Mouse (Mus musculus) frontal cortex, adult (tissue): ENCODE data around the gene Cdh15.

Source experiments
- ATAC-seq: cut with Nextera tagmentation; 2 replicates; pipeline ENCODE4 v1.9.2; 2017; ENCODE audit warnings: mild to moderate bottlenecking, moderate library complexity, mixed read lengths; ENCODE audit not compliant: low TSS enrichment

Cdh15 gene

DNA sequence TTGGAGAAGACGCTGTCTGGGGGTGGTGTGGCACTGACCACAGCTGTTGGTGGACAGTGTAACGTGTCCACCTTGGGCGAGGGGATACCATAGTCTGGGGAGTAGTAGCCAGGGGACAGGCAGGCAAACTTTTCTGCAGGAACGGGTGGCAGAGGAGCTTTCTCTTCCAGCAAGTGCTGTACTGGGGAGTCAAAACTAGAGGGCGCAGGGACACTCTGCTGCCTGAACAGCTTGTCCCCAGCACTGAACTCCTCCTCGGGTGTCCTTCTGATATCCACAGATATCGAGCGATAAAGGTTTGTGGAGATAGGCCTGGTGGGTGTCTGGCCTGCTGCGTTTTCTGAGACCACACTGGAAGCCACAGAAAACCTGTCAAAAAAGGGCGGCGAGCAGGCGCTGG is 43.7 kb downstream of the Cdh15 start:
- ATAC-seq = no peak

DNA sequence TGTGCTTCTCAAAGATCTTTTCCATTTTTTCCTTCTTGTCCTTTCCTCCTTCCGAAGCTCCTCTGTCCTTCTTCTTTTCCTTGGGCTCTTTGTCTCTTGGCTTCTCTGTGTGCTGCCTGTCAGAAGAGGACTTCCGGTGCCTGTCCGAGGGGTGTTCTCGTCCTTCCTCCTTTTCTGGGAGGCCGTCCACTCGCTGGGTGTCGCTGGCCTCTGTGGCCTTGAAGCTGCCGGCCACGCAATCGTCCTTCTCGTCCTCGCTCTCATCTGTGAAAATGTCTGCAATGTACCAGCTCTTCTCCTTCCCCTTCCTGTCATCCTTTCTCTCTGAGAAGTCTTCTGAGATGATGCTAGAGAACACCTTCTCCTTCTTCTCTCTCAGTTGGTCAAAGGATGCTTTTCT is 45.7 kb downstream of the Cdh15 start:
- ATAC-seq = no peak

DNA sequence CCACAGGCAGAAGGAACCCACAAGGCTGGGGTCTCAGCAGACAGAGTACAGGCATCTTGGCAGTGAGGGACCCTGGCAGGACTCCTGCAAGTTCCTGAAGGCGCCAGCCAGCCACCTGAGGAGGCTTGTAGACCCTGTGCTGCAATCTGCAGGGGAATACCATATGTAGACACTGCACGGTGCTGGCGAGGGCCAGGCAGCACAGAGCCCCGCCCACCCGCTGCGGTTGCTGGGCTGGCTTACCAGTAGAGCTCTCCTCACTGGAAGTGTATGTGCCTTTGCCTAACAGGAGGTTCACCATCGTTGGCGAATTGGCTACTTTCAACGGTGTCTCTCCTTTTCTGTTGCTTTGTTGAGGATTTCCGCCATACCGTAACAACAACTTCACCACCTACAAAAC is 48.6 kb downstream of the Cdh15 start:
- no peak for ATAC-seq

DNA sequence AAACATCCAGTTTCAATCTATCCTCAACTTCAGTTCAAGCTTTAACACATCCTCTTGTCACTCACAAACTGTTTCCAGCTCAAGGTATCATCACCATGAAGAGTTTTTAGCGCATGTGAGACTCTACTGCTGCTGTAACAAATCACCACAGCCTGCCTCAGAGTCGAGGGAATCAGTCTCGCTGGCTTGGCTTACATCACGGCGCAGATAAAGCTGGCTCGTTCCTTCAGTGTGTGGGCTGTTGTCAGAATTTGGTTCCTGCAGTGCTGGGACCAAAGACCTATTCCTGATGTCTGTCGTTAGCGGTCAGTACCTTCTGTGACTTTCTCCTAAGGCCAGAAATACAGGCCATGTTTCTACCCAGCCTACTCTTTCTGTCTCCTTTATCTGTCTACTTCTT is 49.4 kb downstream of the Cdh15 start:
- peak; percentile 56; the same call in 1 of the 2 replicates for ATAC-seq

DNA sequence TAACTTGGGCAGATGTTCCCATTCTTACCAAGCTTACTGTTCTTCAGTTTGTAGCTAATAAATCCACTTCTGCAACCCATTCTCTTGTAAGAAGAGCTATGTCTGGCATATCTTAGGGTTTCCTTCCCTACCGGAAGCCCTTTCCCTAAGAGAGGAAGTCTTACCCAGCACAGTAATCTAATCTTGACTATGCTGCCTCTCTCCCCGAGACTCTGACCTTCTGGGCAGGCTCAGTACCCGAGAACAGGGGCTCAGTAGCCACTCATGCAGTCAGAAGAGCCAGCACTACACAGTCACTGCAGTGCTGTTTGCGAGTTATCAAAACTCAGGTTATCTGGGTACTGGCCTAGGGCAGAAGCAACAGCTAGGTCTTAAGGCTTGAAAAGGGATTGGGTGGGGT is 50.3 kb downstream of the Cdh15 start:
- no peak for ATAC-seq

DNA sequence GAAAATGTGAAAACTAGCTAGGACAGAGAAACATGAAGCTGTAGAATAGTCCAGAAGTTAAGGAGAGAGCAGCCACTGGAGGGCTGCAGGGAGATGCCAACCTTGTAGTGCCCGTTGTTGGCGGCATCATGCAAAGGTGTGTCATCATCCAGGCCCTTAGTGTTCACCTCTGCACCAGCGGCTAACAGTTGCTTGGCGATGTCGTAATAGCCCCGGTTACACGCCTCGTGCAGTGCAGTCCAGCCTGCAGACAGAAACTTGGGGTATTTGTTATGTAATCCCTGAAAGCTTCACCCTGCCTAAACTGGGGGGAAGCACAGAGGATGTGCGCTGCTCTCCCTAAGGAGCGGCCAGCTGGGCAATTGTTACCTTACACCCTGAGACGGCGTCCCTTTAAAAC is 50.7 kb downstream of the Cdh15 start:
- no peak for ATAC-seq

DNA sequence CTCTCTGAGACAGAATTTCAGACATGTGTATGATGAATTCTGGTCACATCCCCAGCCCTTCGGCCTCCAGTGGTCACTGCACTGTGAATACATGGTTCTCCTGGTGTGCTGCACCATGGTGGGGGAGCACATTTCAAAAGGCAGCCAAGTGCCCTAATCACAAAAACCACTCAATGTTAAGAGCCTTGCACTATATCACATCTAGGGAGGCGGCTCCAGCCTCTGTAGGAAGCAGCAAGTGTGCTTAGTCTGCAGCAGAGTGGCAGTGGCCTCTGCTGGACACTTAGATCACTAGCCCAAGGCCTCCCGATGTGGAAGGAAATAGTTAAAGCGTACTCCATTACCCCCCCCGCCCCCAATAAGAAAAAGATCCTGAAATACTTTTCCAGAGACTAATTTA is 51.3 kb downstream of the Cdh15 start:
- ATAC-seq = no peak

DNA sequence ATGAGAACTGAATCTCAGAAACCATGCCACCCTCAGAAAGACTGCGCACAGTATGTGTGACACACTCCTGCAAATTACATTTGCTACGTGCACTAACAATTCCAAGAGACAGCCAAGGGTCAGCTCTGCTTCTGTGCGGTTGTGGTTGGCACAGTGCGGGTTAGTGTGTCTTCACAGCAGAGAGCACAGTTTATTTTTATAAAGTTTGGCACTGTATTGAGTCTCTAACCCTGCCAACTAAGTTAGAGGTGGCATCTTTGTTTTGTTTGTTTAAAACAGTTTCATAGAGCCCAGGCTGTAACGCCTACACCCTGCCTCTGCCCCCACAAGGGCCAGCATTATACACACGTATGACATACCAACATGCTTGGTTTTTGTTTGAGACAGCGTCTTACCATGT is 53.7 kb downstream of the Cdh15 start:
- ATAC-seq = no peak

DNA sequence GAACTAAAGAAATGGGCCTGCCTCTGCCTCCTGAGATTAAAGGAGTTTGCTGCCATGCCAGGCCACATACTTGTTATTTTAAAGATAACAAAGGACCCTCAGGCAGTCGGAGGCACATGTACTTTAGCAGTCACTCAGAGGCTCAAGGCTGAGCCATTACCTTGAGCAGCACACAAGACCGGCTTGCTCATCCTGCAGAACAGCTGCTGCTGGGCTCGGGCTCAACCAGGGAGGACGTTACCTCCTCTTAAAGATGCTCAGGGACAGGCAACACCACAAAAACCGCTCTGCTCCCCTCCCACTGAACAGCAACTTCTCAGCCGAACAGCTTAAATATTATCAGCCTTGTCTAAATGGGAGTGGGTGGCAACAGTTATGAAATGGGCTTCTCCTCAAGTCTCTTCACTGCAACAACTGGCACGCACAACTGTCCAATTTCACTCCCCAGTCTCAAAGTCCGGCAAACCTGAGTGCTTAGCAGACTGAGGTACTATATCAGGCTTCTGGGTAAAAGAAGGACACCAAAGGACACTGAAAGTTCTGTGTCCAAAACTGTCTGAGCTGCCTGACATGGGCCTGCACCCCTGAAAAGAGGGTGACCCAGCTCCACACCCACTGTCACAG is 54.2 kb downstream of the Cdh15 start:
- ATAC-seq = 0 out of 2 replicates have a peak, but pooled peaks have one; percentile 11

DNA sequence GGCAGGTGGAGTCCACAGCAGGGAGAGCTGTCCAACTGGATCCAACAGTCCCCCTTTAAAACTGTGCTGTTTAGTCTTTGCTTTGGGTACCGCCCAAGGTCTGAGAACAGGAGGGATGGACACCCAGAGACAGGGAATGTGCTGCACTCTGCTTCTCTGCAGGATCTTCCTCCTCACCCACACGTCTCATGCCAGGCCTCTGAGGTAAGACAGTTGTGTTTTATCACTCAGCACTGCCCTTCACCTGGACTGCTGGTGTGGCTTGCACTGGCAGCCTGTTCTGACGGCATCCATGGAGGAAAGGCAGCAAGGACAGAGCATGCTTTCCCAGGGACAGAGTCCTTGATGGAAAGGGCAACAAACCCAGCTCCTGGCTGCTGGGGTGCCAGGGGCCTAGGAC is 54.8 kb downstream of the Cdh15 start:
- ATAC-seq = no peak

DNA sequence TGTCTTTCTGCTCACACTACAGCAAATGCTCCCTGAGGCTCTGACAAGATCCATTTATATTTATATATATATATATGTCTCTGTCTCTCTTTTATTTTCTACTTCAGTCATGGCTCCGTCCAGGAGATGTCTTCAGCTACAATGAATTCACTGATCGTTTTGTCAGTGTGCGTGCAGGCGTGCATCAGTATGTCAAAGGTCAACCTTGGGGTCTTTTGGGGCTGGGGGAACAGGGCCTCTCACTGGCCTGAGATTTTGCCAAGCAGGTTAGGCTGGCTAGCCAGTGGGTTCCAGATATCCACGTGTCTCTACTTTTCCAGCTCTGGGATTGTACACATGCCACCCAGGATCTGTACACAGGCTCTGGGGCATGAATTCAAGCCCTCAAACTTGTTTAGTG is 55.2 kb downstream of the Cdh15 start:
- no peak for ATAC-seq

DNA sequence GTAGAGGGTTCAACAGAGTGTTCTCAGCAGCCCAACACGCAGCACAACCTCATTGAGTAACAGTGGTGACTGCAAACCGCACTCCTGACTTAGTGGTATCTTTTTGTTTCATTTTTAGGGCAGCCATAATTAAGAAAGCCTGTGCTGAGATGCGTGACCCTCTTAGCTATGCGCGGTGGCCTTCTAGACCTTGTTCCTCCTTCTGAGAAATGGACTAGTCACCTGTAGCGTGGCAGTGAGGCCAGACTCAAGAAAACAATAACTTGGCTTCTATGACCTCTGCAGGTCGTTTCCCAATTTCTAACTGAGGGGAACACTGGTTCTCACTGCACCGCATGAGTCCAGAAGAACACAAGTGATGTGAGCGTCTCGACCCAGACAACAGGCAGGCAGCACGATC is 56.7 kb downstream of the Cdh15 start:
- ATAC-seq = no peak

DNA sequence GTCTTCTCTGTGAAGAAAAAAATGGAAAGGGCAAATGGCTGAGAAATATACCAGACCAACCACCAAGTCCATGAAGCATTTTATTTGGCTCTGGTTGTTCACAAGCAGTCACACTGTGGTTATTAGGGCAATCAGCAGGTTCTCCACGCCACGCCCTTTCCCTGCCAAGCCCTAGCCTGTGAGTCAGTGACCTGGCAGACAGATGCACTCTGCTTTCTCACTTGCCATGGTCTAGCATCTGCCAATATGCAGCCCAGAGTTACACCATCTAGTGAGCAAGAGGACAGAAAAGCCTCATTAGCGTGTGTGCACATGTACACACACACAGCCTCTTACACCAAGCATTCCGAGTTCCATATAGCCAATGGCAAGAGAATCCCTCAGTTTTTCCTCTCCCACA is 57.6 kb downstream of the Cdh15 start:
- ATAC-seq = no peak

DNA sequence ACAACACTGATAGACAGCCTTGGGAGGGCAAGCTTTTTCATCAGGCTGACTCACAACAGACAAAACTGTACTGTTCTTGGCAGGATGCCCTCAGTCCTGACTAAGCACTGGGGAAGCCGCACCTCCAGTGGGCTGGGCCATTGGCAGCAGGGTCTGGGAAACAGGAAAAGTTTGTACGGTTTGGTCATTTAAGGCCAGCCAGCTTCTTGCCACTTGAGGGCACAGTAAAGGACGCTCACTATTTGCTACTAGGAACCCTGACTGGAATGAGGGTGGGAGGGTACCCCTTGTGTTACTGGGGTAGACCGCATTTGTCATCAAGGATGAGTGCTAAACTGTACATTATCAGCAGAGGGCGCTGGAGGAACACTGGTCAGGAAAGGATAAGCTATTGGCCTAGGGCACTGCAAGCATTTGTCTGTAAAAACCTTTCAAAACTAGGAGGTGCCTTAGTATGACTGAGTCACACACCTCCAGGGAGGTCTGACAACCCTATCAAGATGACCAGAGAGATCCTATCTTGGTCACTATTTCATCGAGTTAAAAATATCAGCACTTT is 58.8 kb downstream of the Cdh15 start:
- ATAC-seq = peak; percentile 73

DNA sequence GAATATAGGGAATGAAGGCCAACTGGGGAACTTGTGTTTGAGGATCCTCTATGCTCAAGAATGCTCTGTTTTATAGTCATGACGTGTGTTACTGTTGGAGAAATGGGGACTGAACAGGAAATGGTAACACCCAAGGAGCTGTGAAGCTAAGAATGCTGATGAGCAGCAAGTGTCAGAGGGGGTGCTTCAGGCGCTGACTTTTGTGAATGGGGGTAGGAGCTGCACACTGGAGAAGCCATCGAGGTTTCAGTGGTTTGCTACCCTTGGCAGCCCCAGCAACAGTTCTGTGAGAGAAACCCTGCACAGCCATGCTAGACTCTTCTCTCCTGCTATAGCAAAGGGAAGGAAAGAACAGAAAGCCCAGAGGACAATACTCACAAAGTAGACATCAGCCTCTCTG is 64.4 kb downstream of the Cdh15 start:
- ATAC-seq = no peak

DNA sequence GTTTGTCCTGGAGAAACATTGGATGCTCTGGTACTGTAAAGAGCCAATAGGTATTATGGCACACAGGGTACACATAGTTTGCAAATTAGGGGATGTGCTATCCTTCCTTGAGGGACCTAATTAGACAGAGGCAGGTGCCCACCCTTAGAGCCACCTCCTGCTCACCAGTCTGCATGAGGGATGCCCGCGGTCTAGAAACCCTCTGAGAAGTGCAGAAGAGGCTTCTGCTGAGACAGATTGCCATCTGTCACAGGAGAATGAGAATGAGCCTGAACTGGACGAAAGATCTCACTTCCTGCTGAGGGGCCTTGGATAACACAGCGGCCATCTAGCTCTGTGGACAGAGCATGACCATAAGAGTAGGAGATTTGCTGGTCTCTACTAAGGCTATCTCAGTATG is 65.1 kb downstream of the Cdh15 start:
- ATAC-seq = no peak

DNA sequence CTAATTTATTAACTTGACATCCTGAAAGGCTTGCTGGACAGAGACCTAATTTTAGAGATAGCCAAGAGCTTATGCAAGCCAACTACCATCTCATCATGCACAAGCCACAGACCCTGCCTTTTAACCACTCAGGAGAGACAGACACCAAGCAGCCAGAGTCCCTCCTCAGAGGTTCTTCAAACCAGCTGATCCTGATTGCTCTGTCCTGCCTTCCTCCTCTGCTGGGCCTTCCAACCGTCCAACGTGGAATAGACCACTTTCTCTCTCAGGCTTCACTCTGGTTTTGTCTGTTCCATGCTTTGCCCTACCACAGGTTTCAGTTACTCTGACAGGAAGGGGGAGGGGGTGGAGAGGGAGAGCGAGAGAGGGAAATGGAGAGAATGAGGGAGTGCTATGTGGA is 69.0 kb downstream of the Cdh15 start:
- ATAC-seq = no peak
